Mouse (Mus musculus): ENCODE data around the gene Ext2.

The Ext2 gene

GRCm38 (mm10) chr2:93822045-93822749 is at the start of gene Ext2:
TSS of gene Ext2 (minus strand) at chr2:93822568.
- in situ Hi-C loops (cut with MseI, MboI): no loop called here

GRCm38 (mm10) chr2:93871411-93871925 is 49.1 kb upstream of the Ext2 start:
- in situ Hi-C loops (cut with MseI, MboI): no loop called here

GRCm38 (mm10) chr2:93870842-93871241 is 48.5 kb upstream of the Ext2 start:
- in situ Hi-C loops (cut with MseI, MboI): no loop called here

- in situ Hi-C loops (cut with MseI, MboI): loop anchor here (5.0 kb wide), 2 partner anchors 128 to 133 kb away; partner anchors contain the start of gene Gm27027 (in 1 of the 2)
Measured at GRCm38 (mm10) chr2:93869107-93869600, 46.8 kb upstream of the Ext2 start, which contains the start of gene Accsl. TSS of gene Accsl (minus strand) at chr2:93869157.

- in situ Hi-C loops (cut with MseI, MboI): loop anchor here (5.0 kb wide), 2 partner anchors 129 to 134 kb away; partner anchors contain the start of gene Gm27027 (in 1 of the 2)
Measured at GRCm38 (mm10) chr2:93868566-93868965, 46.2 kb upstream of the Ext2 start.

- in situ Hi-C loops (cut with MseI, MboI): no loop called here
Measured at GRCm38 (mm10) chr2:93863229-93863628, 40.9 kb upstream of the Ext2 start.

GRCm38 (mm10) chr2:93858845-93859244 is 36.5 kb upstream of the Ext2 start:
- in situ Hi-C loops (cut with MseI, MboI): no loop called here

DNA sequence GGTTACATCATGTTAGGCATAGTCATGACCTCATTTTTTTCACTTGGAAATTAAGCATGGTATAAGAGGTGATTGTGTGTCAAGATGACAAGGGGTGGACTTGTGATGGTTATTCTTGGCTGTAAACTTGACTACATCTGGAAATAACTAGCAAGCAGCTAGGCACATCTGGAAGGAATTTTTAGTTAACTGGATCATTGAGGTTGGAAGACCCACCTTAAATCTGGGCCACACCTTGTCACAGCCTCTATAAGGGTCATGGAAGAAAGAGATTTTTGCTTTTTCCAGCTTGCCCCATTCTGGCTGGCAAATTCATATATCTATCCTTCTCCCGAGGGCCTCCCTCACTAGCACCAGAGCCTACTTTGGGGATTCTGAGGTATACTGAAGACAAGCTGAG is 28.9 kb upstream of the Ext2 start:
- in situ Hi-C loops (cut with MseI, MboI): no loop called here

DNA sequence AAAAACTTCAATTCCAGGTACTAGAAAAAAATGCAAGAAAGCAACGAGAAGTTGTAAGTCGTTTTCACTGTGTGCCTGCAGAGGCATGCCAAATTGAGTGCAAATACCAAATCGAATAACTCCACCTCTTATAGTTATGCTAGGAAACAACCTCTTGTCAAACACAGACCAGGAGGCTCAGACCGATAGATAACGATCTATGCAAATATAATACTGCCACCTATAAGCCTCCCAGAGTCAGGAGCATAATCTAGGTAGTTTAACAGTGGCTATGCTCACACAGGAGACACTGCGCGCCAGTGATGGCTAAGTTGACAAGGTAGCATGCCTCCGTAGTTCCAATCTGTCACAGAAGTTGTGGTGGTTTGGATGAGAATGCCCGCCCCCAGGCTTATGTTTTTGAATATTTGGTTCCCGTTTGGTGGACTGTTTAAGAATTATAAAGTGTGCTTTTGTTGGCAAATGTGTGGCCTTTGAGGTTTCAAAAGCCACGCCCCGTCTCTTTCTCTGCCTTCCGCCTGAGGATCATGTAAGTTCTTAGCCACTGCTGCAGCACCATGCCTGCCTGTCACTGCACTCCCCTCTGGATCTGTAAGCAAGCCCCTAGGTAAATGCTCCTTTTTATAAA is 28.1 kb upstream of the Ext2 start:
- in situ Hi-C loops (cut with MseI, MboI): no loop called here

- in situ Hi-C loops (cut with MseI, MboI): no loop called here
Measured at GRCm38 (mm10) chr2:93849505-93850089, 27.2 kb upstream of the Ext2 start, which contains the start of gene Accs. TSS of gene Accs (minus strand) at chr2:93849943.

- in situ Hi-C loops (cut with MseI, MboI): no loop called here
Measured at GRCm38 (mm10) chr2:93841349-93841748, 19.0 kb upstream of the Ext2 start.

GRCm38 (mm10) chr2:93840109-93840508 is 17.7 kb upstream of the Ext2 start:
- in situ Hi-C loops (cut with MseI, MboI): no loop called here

DNA sequence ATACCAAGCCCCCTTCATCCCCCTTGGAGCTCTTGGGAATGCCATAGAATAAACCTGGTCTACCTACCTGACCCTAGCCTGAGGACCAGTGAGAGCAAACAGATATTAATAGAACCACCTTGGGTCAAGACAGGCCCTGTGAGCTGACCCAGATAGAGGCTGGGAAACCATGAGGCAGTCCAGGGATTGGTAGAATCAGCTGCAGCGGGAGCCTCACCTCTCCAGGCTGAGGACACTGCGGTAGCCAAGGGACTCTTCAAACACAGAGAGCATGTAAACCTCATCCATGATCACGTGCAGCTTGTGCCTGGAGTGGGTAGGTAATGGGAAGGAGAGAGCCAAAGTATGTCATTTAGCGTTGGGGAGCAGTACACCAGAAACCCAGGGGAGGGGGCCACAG is 16.6 kb upstream of the Ext2 start:
- in situ Hi-C loops (cut with MseI, MboI): no loop called here

GRCm38 (mm10) chr2:93836232-93836785 is 13.9 kb upstream of the Ext2 start:
- in situ Hi-C loops (cut with MseI, MboI): no loop called here

DNA sequence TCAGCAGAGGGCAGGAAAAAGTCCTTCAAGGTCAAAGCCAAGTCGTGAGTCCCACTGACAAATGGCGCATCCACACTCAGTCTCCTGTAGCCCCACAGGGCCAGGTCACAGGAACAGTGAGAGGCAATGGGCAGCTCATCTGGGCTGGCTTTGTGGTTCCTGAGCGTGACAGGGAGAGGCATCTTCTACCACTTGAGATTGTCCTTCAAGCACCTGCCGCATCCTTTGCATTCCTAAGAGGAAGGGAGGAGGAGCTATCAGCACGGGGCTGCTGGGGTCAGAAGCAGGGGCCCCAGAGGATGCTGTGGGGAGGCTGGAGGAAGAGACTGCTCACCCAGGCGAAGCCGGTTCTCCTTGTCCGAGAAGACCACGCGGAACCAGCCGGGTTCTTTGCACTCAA is 13.2 kb upstream of the Ext2 start:
- in situ Hi-C loops (cut with MseI, MboI): no loop called here

GRCm38 (mm10) chr2:93823519-93823918 is 1.2 kb upstream of the Ext2 start:
- in situ Hi-C loops (cut with MseI, MboI): no loop called here

- in situ Hi-C loops (cut with MseI, MboI): no loop called here
Measured at GRCm38 (mm10) chr2:93817791-93818190, 4.6 kb downstream of the Ext2 start.

GRCm38 (mm10) chr2:93813343-93813742 is 9.0 kb downstream of the Ext2 start:
- in situ Hi-C loops (cut with MseI, MboI): no loop called here

GRCm38 (mm10) chr2:93811812-93812211 is 10.6 kb downstream of the Ext2 start:
- in situ Hi-C loops (cut with MseI, MboI): no loop called here

GRCm38 (mm10) chr2:93809931-93810330 is 12.4 kb downstream of the Ext2 start:
- in situ Hi-C loops (cut with MseI, MboI): no loop called here

DNA sequence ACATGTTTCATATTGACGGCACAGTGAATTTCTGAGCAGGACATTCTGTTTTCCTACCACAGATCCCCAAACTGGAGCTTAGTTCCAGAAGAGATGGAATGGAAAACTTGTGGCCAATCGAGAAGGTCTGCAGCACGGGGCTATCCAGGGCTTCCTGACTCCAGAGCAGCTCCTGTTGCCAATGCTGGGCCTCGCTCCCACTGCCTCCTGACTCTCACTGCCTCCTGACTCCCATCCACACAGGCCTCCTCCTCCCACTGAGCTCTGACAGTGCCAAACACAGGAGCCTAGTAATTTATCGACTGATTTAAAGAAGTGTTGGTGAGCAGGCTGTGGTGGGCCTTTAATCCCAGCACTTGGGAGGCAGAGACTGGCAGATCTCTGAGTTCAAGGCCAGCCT is 14.3 kb downstream of the Ext2 start:
- in situ Hi-C loops (cut with MseI, MboI): no loop called here

DNA sequence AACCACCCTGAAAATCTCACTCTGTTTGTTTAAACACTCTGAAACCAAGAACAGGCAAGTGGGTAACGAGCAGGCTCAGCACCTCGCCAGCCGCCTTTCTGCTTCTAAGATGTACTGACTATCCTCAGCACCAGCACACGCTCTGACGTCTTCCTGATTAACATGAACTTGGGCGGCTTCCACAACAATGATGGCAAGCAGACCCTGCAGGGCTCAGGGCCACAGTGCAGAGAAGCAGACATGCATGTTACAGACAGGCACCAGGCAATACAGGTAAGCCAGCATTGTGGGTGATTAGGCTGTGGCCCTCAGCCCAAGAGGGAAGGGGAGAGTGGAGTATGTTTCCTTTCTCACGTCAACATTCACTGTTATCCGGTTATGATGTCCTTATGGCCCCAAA is 14.9 kb downstream of the Ext2 start:
- in situ Hi-C loops (cut with MseI, MboI): no loop called here
